Mouse (Mus musculus): Measurements from ENCODE around the gene Exo1. TPM values are rescaled to one million over a fixed set of nuclear protein-coding genes. Genes with fewer than 3 reads are reported as not detected.
A peak's percentile ranks its signal among the peaks of the same experiment; 100 is the strongest.

The Exo1 gene
- total RNA-seq, 1 experiment: 77.1 TPM

DNA sequence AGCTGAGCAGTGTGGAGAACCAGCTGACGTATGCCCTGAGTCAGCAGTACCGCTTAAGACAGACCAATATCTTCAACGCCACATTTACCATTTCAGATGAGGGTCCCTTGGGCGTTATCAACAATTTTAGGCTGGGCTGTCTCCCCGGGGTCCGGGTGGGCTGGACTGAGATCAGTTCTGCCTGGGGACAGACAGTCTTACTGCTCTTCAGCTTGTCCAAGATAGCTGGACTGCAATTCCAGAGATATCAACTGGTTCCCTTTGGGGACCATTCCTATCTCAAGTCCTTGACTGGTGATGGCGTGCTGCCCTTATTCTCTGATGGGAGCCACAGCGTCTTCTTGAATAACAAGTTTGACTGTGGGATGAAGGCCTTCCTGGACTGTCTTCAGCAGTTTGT, 40.7 kb downstream of the Exo1 start:
- Histone ChIP-seq H3K4me3 (ENCODE audit: insufficient read depth in 1 of 2, low read depth in 1 of 2, low read length in 2 of 2, poor library complexity in 1 of 2, severe bottlenecking in 1 of 2) (no peak overlapping the region), H3K27ac (ENCODE audit: insufficient read depth, low read depth, low read length, poor library complexity, severe bottlenecking) (no peak overlapping the region), H3K9ac (ENCODE audit: insufficient read depth, low read depth, low read length, poor library complexity, severe bottlenecking) (no peak overlapping the region), H3K9me3 (ENCODE audit: control insufficient read depth, insufficient read depth, low read depth, low read length) (no peaks in the 10 kb centered on the region), H3K4me1 (ENCODE audit: control insufficient read depth in 2 of 2, insufficient read depth in 2 of 2, low read length in 2 of 2, poor library complexity in 1 of 2) (no peaks in the 10 kb centered on the region), H3K36me3 (ENCODE audit: control insufficient read depth, insufficient read depth, low read length, poor library complexity, severe bottlenecking) (no peaks in the 10 kb centered on the region)
- no peak for TF ChIP-seq HCFC1 (IDR thresholded peaks at IDR 0.05; ENCODE audit: borderline replicate concordance, insufficient read depth, low read length)
- TF ChIP-seq MAFK (IDR thresholded peaks at IDR 0.05; ENCODE audit: insufficient read depth, low read depth, low read length): peak; percentile 52; the same call in 1 of the 2 replicates
- in situ Hi-C loops (cut with MboI; ENCODE audit: low sequenced_read_pairs in 2 of 2, unreplicated experiment in 2 of 2): no loop called here
- DNase-seq (ENCODE audit: low read depth, low spot score): no peak

DNA sequence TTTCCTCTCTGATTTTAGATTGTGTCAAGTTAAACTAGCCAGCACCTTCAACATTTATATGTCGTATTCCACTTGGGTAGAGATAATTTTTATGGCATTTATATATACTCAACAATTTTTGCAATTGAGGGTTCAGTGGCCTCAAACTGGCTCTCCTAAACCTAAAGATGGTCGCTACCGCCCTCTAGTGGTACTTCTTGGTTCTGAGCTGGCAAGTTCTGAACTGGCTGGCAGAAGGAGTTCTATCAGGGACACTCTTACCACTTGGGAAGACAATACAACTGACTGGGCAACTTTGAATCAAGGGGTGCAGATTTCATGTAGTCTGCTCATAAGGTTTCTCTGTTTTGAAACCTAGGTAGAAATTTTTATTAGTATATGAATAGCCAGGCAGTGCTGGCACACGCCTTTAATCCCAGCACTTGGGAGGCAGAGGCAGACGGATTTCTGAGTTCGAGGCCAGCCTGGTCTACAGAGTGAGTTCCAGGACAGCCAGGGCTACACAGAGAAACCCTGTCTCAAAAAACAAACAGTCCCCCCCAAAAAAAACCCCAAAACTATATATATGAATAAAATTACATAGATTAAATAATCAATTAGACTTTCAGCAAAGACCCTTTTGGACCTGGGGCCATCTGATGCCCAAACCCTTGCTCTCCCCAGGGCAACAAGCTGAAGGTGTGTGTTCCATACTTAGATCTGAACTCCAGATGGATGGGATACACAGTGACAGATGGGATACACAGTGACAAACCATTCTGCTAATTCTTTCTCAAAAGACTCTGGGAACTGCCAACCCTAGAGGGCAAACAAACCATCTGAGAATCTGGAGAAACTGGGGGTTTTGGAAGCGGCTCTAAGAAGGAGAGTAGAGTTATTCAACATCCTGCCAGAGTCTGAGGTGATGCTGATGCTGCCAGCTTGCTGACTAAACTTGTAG, 43.7 kb downstream of the Exo1 start:
- no peak overlapping the region for H3K4me3 ChIP-seq (ENCODE audit: insufficient read depth in 1 of 2, low read depth in 1 of 2, low read length in 2 of 2, poor library complexity in 1 of 2, severe bottlenecking in 1 of 2)
- TF ChIP-seq MAFK (IDR thresholded peaks at IDR 0.05; ENCODE audit: insufficient read depth, low read depth, low read length) (no peak), ZC3H11A (IDR thresholded peaks at IDR 0.05; ENCODE audit: borderline replicate concordance, low read depth, low read length) (peak; percentile 65; the same call in 1 of the 2 replicates), CHD2 (IDR thresholded peaks at IDR 0.05; ENCODE audit: low read depth, low read length) (no peak), HCFC1 (IDR thresholded peaks at IDR 0.05; ENCODE audit: borderline replicate concordance, insufficient read depth, low read length) (no peak), ZNF384 (IDR thresholded peaks at IDR 0.05; ENCODE audit: low read depth, low read length) (no peak)
- H3K27ac ChIP-seq (ENCODE audit: insufficient read depth, low read depth, low read length, poor library complexity, severe bottlenecking): no peak overlapping the region
- no peak overlapping the region for H3K9ac ChIP-seq (ENCODE audit: insufficient read depth, low read depth, low read length, poor library complexity, severe bottlenecking)
- no peaks in the 10 kb centered on the region for H3K4me1 ChIP-seq (ENCODE audit: control insufficient read depth in 2 of 2, insufficient read depth in 2 of 2, low read length in 2 of 2, poor library complexity in 1 of 2)
- peak; percentile 44 for DNase-seq (ENCODE audit: low read depth, low spot score)
- H3K36me3 ChIP-seq (ENCODE audit: control insufficient read depth, insufficient read depth, low read length, poor library complexity, severe bottlenecking): no peaks in the 10 kb centered on the region
- no peaks in the 10 kb centered on the region for H3K9me3 ChIP-seq (ENCODE audit: control insufficient read depth, insufficient read depth, low read depth, low read length)
- in situ Hi-C loops (cut with MboI; ENCODE audit: low sequenced_read_pairs in 2 of 2, unreplicated experiment in 2 of 2): no loop called here

DNA sequence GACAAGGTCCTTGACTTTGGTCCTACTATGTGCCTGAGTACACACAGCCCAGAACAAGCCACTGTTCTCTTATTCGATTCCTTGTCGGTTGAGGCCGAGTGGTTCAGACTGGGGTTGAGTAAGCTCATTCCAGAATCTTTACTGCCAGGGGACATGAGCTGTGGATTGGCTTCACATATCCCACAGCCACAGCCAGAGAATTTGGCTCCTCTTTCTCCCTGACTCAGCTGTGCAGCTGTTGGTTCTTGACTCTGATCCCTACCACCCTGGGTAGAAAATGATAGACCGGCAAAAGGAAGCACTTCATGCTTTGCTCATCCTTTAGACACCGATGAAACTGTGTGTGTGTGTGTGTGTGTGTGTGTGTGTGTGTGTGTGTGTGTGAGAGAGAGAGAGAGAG, 51.0 kb downstream of the Exo1 start:
- in situ Hi-C loops (cut with MboI; ENCODE audit: low sequenced_read_pairs in 2 of 2, unreplicated experiment in 2 of 2): no loop called here
- H3K4me1 ChIP-seq (ENCODE audit: control insufficient read depth in 2 of 2, insufficient read depth in 2 of 2, low read length in 2 of 2, poor library complexity in 1 of 2): no peaks in the 10 kb centered on the region

DNA sequence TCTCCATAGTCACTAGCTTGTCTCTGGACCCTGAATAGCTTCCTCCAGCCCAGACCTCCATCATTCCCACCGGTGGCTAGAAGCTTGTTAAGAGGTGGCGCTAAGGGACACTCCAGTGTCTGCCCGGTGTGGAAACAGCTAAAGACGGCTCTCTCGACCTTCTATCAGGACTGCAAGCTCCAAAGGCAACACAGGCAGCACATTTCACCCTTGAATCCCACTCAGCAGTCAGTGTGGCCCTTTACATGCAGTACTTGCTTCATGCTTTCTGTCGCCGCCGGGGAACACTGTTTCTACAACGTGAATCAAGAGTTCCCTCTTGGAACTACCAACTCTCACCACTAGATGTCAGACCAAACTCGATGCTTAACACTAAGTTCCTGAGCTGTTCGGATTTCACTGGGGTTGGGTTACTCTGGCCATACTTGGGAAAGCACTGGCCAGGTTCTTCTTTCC, 55.9 kb downstream of the Exo1 start:
- in situ Hi-C loops (cut with MboI; ENCODE audit: low sequenced_read_pairs in 2 of 2, unreplicated experiment in 2 of 2): no loop called here
- Histone ChIP-seq H3K4me1 (ENCODE audit: control insufficient read depth in 2 of 2, insufficient read depth in 2 of 2, low read length in 2 of 2, poor library complexity in 1 of 2) (no peaks in the 10 kb centered on the region), H3K36me3 (ENCODE audit: control insufficient read depth, insufficient read depth, low read length, poor library complexity, severe bottlenecking) (no peaks in the 10 kb centered on the region), H3K27ac (ENCODE audit: insufficient read depth, low read depth, low read length, poor library complexity, severe bottlenecking) (no peak overlapping the region), H3K9ac (ENCODE audit: insufficient read depth, low read depth, low read length, poor library complexity, severe bottlenecking) (no peak overlapping the region), H3K4me3 (ENCODE audit: insufficient read depth in 1 of 2, low read depth in 1 of 2, low read length in 2 of 2, poor library complexity in 1 of 2, severe bottlenecking in 1 of 2) (no peak overlapping the region), H3K9me3 (ENCODE audit: control insufficient read depth, insufficient read depth, low read depth, low read length) (no peaks in the 10 kb centered on the region)
- DNase-seq (ENCODE audit: low read depth, low spot score): peak; percentile 86
- TF ChIP-seq CHD2 (IDR thresholded peaks at IDR 0.05; ENCODE audit: low read depth, low read length): no peak
- peak; percentile 61; the same call in 1 of the 2 replicates for TF ChIP-seq ZC3H11A (IDR thresholded peaks at IDR 0.05; ENCODE audit: borderline replicate concordance, low read depth, low read length)

More for the DNA sequence above, 51.0 kb downstream of the Exo1 start:
- H3K4me3 ChIP-seq (ENCODE audit: insufficient read depth in 1 of 2, low read depth in 1 of 2, low read length in 2 of 2, poor library complexity in 1 of 2, severe bottlenecking in 1 of 2): no peak overlapping the region
- no peak overlapping the region for H3K9ac ChIP-seq (ENCODE audit: insufficient read depth, low read depth, low read length, poor library complexity, severe bottlenecking)
- DNase-seq (ENCODE audit: low read depth, low spot score): no peak
- H3K36me3 ChIP-seq (ENCODE audit: control insufficient read depth, insufficient read depth, low read length, poor library complexity, severe bottlenecking): no peaks in the 10 kb centered on the region
- TF ChIP-seq ZNF384 (IDR thresholded peaks at IDR 0.05; ENCODE audit: low read depth, low read length): no peak
- TF ChIP-seq CHD2 (IDR thresholded peaks at IDR 0.05; ENCODE audit: low read depth, low read length): no peak
- TF ChIP-seq HCFC1 (IDR thresholded peaks at IDR 0.05; ENCODE audit: borderline replicate concordance, insufficient read depth, low read length): no peak
- TF ChIP-seq ZC3H11A (IDR thresholded peaks at IDR 0.05; ENCODE audit: borderline replicate concordance, low read depth, low read length): no peak
- no peak for TF ChIP-seq MAFK (IDR thresholded peaks at IDR 0.05; ENCODE audit: insufficient read depth, low read depth, low read length)
- H3K9me3 ChIP-seq (ENCODE audit: control insufficient read depth, insufficient read depth, low read depth, low read length): no peaks in the 10 kb centered on the region
- no peak overlapping the region for H3K27ac ChIP-seq (ENCODE audit: insufficient read depth, low read depth, low read length, poor library complexity, severe bottlenecking)
